Mouse (Mus musculus): ENCODE data around the gene Trim11.

The Trim11 gene

DNA sequence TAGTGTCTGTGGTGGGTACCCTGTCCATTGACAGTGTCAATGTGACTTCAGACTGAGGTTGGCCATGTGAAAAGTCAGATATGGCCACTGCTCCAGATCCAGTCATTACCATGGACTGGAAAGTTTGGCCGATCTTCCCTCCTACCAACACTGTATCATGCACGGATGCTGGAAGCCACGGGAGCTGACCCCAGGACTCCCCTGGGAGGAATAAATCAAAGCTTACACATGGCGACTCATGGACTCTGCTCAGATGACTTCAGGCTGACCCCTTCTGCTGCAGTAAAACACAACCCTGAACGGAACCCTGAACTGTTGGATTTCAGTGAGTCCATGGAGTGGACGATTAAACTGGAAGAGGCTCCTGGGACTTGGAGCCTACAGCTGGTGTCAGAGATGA lies 48.5 kb downstream of the Trim11 start:
- no peak for DNase-seq (ENCODE audit: low read depth, low spot score)

DNA sequence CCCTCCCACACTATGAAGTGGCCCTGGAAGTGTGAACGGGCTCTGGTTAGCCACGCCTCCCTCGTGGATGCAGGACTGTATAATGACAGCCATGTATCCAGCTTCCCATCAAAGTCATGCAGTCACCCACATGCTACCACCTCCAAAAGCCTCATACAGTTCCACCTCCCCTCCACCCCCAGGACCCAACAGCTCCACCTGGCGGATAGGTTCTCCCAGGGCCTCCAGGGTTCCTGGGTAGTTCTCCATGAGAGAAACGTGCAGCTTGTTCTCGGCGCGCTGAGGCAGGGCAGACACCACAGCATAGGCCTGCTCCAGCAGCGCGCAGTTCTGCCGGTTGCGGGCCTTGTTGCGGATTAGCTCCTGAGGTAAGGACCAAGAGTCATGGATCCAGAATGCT lies 51.1 kb downstream of the Trim11 start:
- no peak for DNase-seq (ENCODE audit: low read depth, low spot score)

All from brain, adult 2 months (tissue).